Mouse (Mus musculus): ENCODE measurements around the gene Gpx3.
"Not testable (repeated sequence)": the region's sequence is repeated elsewhere in the genome, so short reads cannot be mapped to it uniquely, and the experiment has no call there.

The Gpx3 gene

GRCm38 (mm10) chr11:54934198-54934597 lies 31.9 kb downstream of the Gpx3 start:
- intact Hi-C loops (cut with DNase I): no loop called here

GRCm38 (mm10) chr11:54936035-54936770 lies 34.0 kb downstream of the Gpx3 start:
- intact Hi-C loops (cut with DNase I): no loop called here

- intact Hi-C loops (cut with DNase I): no loop called here
These were observed 34.5 kb downstream of the Gpx3 start for GRCm38 (mm10) chr11:54936771-54937140.

GRCm38 (mm10) chr11:54939501-54939900 lies 37.2 kb downstream of the Gpx3 start:
- intact Hi-C loops (cut with DNase I): no loop called here

GRCm38 (mm10) chr11:54940056-54940455 lies 37.8 kb downstream of the Gpx3 start:
- intact Hi-C loops (cut with DNase I): no loop called here

- intact Hi-C loops (cut with DNase I): no loop called here
These were observed 42.4 kb downstream of the Gpx3 start for GRCm38 (mm10) chr11:54944702-54945101.

- intact Hi-C loops (cut with DNase I): no loop called here
These were observed 47.5 kb downstream of the Gpx3 start for GRCm38 (mm10) chr11:54949717-54950116.

- intact Hi-C loops (cut with DNase I): no loop called here
These were observed 48.4 kb downstream of the Gpx3 start for GRCm38 (mm10) chr11:54950684-54951083.

GRCm38 (mm10) chr11:54952651-54953050 lies 50.4 kb downstream of the Gpx3 start:
- intact Hi-C loops (cut with DNase I): no loop called here

GRCm38 (mm10) chr11:54953993-54954446 lies 51.8 kb downstream of the Gpx3 start:
- intact Hi-C loops (cut with DNase I): no loop called here

GRCm38 (mm10) chr11:54954716-54955115 lies 52.5 kb downstream of the Gpx3 start:
- intact Hi-C loops (cut with DNase I): no loop called here

- intact Hi-C loops (cut with DNase I): not testable (repeated sequence)
These were observed 53.1 kb downstream of the Gpx3 start for GRCm38 (mm10) chr11:54955400-54955734.

GRCm38 (mm10) chr11:54955735-54956480 lies 53.7 kb downstream of the Gpx3 start:
- intact Hi-C loops (cut with DNase I): no loop called here

GRCm38 (mm10) chr11:54956912-54957311 lies 54.7 kb downstream of the Gpx3 start:
- intact Hi-C loops (cut with DNase I): no loop called here

- intact Hi-C loops (cut with DNase I): not testable (repeated sequence)
These were observed 55.5 kb downstream of the Gpx3 start for GRCm38 (mm10) chr11:54957708-54958107.

GRCm38 (mm10) chr11:54958571-54959073 lies 56.4 kb downstream of the Gpx3 start:
- intact Hi-C loops (cut with DNase I): no loop called here
